Mouse (Mus musculus): ENCODE data around the gene Arfgap1. TPM values are rescaled to one million over a fixed set of nuclear protein-coding genes. Genes with fewer than 3 reads are reported as not detected.

Arfgap1 gene
- polyA plus RNA-seq, 1 experiment, result 96.5 TPM

GRCm38 (mm10) chr2:180996436-180996835, 29.4 kb downstream of the Arfgap1 start:
- Histone ChIP-seq H3K4me1 (ENCODE audit: control insufficient read depth, insufficient read depth, low read length) (no peaks in the 10 kb centered on the region), H3K27ac (ENCODE audit: insufficient read depth, low read length) (no peak overlapping the region), H3K4me3 (ENCODE audit: insufficient read depth, low read length) (no peak overlapping the region)
- no peak for TF ChIP-seq POLR2A (IDR thresholded peaks at IDR 0.05; ENCODE audit: low read depth, low read length)
- TF ChIP-seq CTCF (IDR thresholded peaks at IDR 0.05; ENCODE audit: borderline replicate concordance, insufficient read depth, low read length), result peak; percentile 83; the same call in 1 of the 2 replicates

GRCm38 (mm10) chr2:180996905-180997304, 29.9 kb downstream of the Arfgap1 start:
- Histone ChIP-seq H3K27ac (ENCODE audit: insufficient read depth, low read length) (no peak overlapping the region), H3K4me3 (ENCODE audit: insufficient read depth, low read length) (no peak overlapping the region), H3K4me1 (ENCODE audit: control insufficient read depth, insufficient read depth, low read length) (no peaks in the 10 kb centered on the region)
- TF ChIP-seq POLR2A (IDR thresholded peaks at IDR 0.05; ENCODE audit: low read depth, low read length) (no peak), CTCF (IDR thresholded peaks at IDR 0.05; ENCODE audit: borderline replicate concordance, insufficient read depth, low read length) (no peak)

GRCm38 (mm10) chr2:181007054-181007453, 40.0 kb downstream of the Arfgap1 start:
- no peak overlapping the region for H3K27ac ChIP-seq (ENCODE audit: insufficient read depth, low read length)
- H3K4me1 ChIP-seq (ENCODE audit: control insufficient read depth, insufficient read depth, low read length), result no peaks in the 10 kb centered on the region
- no peak overlapping the region for H3K4me3 ChIP-seq (ENCODE audit: insufficient read depth, low read length)
- TF ChIP-seq POLR2A (IDR thresholded peaks at IDR 0.05; ENCODE audit: low read depth, low read length) (no peak), CTCF (IDR thresholded peaks at IDR 0.05; ENCODE audit: borderline replicate concordance, insufficient read depth, low read length) (no peak)

- TF ChIP-seq POLR2A (IDR thresholded peaks at IDR 0.05; ENCODE audit: low read depth, low read length), result no peak
- TF ChIP-seq CTCF (IDR thresholded peaks at IDR 0.05; ENCODE audit: borderline replicate concordance, insufficient read depth, low read length), result no peak
- Histone ChIP-seq H3K4me1 (ENCODE audit: control insufficient read depth, insufficient read depth, low read length) (no peaks in the 10 kb centered on the region), H3K27ac (ENCODE audit: insufficient read depth, low read length) (no peak overlapping the region), H3K4me3 (ENCODE audit: insufficient read depth, low read length) (no peak overlapping the region)
These were observed 41.3 kb downstream of the Arfgap1 start for GRCm38 (mm10) chr2:181008339-181008738.

- no peaks in the 10 kb centered on the region for H3K4me1 ChIP-seq (ENCODE audit: control insufficient read depth, insufficient read depth, low read length)
- no peak overlapping the region for H3K27ac ChIP-seq (ENCODE audit: insufficient read depth, low read length)
- H3K4me3 ChIP-seq (ENCODE audit: insufficient read depth, low read length), result no peak overlapping the region
- TF ChIP-seq CTCF (IDR thresholded peaks at IDR 0.05; ENCODE audit: borderline replicate concordance, insufficient read depth, low read length), result no peak
- no peak for TF ChIP-seq POLR2A (IDR thresholded peaks at IDR 0.05; ENCODE audit: low read depth, low read length)
These were observed 64.4 kb downstream of the Arfgap1 start for GRCm38 (mm10) chr2:181031406-181031934.

Other genes with a start within 250 kb of the Arfgap1 start
- 1.5 and 2.9 TPM in 2 replicates for gene Slc17a9, start 242.0 kb upstream of the Arfgap1 start, polyA plus RNA-seq (2011; ENCODE audit: insufficient read length, low read depth, missing spikeins)
- not detected in 2 replicates for gene Bhlhe23, start 190.3 kb upstream of the Arfgap1 start, polyA plus RNA-seq (2011; ENCODE audit: insufficient read length, low read depth, missing spikeins)
- gene Ythdf1, start 46.3 kb upstream of the Arfgap1 start, polyA plus RNA-seq (2011; ENCODE audit: insufficient read length, low read depth, missing spikeins), result 71.0 and 85.1 TPM in 2 replicates
- gene Birc7, start 38.2 kb upstream of the Arfgap1 start, polyA plus RNA-seq (2011; ENCODE audit: insufficient read length, low read depth, missing spikeins), result not detected in 2 replicates
- 1.5 and 3.1 TPM in 2 replicates for gene Nkain4, start 12.5 kb upstream of the Arfgap1 start, polyA plus RNA-seq (2011; ENCODE audit: insufficient read length, low read depth, missing spikeins)
- 0.23 and 0.40 TPM in 2 replicates for gene Col20a1, start 19.3 kb downstream of the Arfgap1 start, polyA plus RNA-seq (2011; ENCODE audit: insufficient read length, low read depth, missing spikeins)
- not detected in 2 replicates for gene Chrna4, start 76.3 kb downstream of the Arfgap1 start, polyA plus RNA-seq (2011; ENCODE audit: insufficient read length, low read depth, missing spikeins)
- not detected in 2 replicates for gene Kcnq2, start 168.1 kb downstream of the Arfgap1 start, polyA plus RNA-seq (2011; ENCODE audit: insufficient read length, low read depth, missing spikeins)
- gene Eef1a2, start 189.8 kb downstream of the Arfgap1 start, polyA plus RNA-seq (2011; ENCODE audit: insufficient read length, low read depth, missing spikeins), result not detected in 2 replicates
- gene Ppdpf, start 220.0 kb downstream of the Arfgap1 start, polyA plus RNA-seq (2011; ENCODE audit: insufficient read length, low read depth, missing spikeins), result 37.8 and 40.9 TPM in 2 replicates
- gene Ptk6, start 235.6 kb downstream of the Arfgap1 start, polyA plus RNA-seq (2011; ENCODE audit: insufficient read length, low read depth, missing spikeins), result not detected in 2 replicates
- not detected in 2 replicates for gene Srms, start 246.0 kb downstream of the Arfgap1 start, polyA plus RNA-seq (2011; ENCODE audit: insufficient read length, low read depth, missing spikeins)